Mouse (Mus musculus): ENCODE data around the gene Timeless. TPM values are rescaled to one million over a fixed set of nuclear protein-coding genes. Genes with fewer than 3 reads are reported as not detected.

Gene Timeless
- polyA plus RNA-seq, 1 experiment from 2014 or later, result 58.7 TPM

DNA sequence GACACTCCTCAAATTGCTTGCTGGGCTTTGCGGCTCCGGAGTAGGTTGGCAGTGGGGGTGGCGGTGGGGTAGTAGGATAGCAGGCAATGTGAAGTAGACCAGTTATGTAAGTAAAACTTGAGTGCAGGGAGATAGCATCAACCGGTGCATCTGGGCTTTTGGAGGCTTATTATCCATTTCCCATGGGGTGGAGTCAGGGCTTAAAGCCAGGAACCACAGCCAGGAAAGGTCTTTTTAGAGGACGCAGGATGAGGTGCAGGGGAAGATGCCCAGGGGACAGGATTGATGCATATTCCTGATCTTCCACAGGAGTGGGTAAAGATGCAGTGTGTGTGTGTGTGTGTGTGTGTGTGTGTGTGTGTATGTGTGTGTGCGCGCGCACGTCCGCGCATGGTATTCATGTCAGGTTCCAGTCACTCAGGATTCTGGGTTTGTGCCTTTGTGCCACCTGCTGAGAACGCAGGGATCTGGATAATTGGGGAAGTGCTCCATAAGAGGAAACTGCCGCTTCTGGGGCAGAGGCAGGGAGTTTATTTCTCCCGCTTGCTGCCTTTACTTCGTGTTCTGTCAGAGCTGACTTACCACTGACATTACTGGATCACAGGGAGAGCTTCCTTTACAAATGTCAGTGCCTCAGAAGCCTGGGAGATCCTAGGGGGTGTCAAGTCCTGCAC, 6.1 kb downstream of the Timeless start:
- Histone ChIP-seq H3K9me3 (ENCODE audit: control insufficient read depth, low read length) (no peaks in the 10 kb centered on the region), H3K4me3 (ENCODE audit: low read depth, low read length) (no peak overlapping the region), H3K4me1 (ENCODE audit: control insufficient read depth, insufficient read depth, low read length) (no peaks in the 10 kb centered on the region; the same call in 1 of the 2 replicates), H3K4me2 (ENCODE audit: low read depth) (no peak overlapping the region), H3K9ac (ENCODE audit: low read length) (no peak overlapping the region), H3K27ac (ENCODE audit: low read depth, low read length) (no peak overlapping the region), H3K36me3 (ENCODE audit: control insufficient read depth, insufficient read depth, low read length) (peaks cover 8% of the 10 kb centered on the region), H3K27me3 (ENCODE audit: control insufficient read depth, insufficient read depth, low read length) (no peaks in the 10 kb centered on the region)
- ATAC-seq (ENCODE audit: insufficient read depth, low FRiP score, low TSS enrichment) (no peak), DNase-seq (ENCODE audit: low spot score) (no peak)
- 93% methylated on average over 15 of the region's 15 CpGs for WGBS

DNA sequence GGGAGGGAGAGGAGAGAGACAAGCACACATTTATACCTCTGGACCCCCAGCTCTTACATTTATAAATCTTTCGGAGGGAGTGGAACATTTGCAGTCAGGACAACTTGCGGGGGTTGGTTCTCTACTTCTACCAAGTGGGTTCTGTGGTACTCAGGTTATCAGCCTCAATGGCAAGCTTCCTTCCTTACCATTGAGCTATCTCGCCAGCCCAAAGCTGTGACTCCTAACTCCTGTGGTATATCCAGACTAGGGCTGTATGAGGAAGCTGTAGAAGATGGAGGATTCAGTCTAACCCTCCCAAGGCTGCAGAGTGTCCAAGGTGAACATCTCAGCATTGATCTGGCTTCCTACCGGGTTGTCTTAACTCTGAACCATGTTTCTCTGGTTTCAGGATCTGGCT, 7.3 kb downstream of the Timeless start:
- DNase-seq (ENCODE audit: low spot score) (no peak), ATAC-seq (ENCODE audit: insufficient read depth, low FRiP score, low TSS enrichment) (no peak)
- H3K27ac ChIP-seq (ENCODE audit: low read depth, low read length), result no peak overlapping the region
- H3K9me3 ChIP-seq (ENCODE audit: control insufficient read depth, low read length), result no peaks in the 10 kb centered on the region
- no peaks in the 10 kb centered on the region for H3K4me1 ChIP-seq (ENCODE audit: control insufficient read depth, insufficient read depth, low read length)
- H3K4me2 ChIP-seq (ENCODE audit: low read depth), result no peak overlapping the region
- H3K9ac ChIP-seq (ENCODE audit: low read length), result no peak overlapping the region
- no peaks in the 10 kb centered on the region for H3K27me3 ChIP-seq (ENCODE audit: control insufficient read depth, insufficient read depth, low read length)
- peaks cover 11% of the 10 kb centered on the region for H3K36me3 ChIP-seq (ENCODE audit: control insufficient read depth, insufficient read depth, low read length)
- 93% methylated on average over 4 of the region's 4 CpGs for WGBS
- no peak overlapping the region for H3K4me3 ChIP-seq (ENCODE audit: low read depth, low read length)

DNA sequence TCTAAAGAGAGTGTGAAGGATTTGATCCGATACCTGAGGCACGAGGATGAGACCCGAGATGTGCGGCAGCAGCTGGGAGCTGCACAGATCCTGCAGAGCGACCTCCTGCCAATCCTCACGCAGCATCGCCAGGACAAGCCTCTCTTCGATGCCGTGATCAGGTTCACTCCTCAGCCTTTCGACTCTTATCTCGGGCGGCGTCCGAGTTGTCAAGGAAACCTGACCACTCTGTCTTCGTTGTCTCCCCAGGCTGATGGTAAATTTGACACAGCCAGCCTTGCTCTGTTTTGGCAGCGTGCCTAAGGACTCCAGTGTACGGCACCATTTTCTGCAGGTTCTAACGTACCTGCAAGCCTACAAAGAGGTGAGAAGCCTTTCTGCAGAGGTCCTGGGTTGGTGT, 8.3 kb downstream of the Timeless start:
- WGBS, result 96% methylated on average over 18 of the region's 18 CpGs
- DNase-seq (ENCODE audit: low spot score) (no peak), ATAC-seq (ENCODE audit: insufficient read depth, low FRiP score, low TSS enrichment) (no peak)
- no peak overlapping the region for H3K4me3 ChIP-seq (ENCODE audit: low read depth, low read length)
- peaks cover 15% of the 10 kb centered on the region for H3K36me3 ChIP-seq (ENCODE audit: control insufficient read depth, insufficient read depth, low read length)
- no peak overlapping the region for H3K27ac ChIP-seq (ENCODE audit: low read depth, low read length)
- H3K9me3 ChIP-seq (ENCODE audit: control insufficient read depth, low read length), result no peaks in the 10 kb centered on the region
- no peaks in the 10 kb centered on the region for H3K4me1 ChIP-seq (ENCODE audit: control insufficient read depth, insufficient read depth, low read length)
- H3K9ac ChIP-seq (ENCODE audit: low read length), result no peak overlapping the region
- H3K4me2 ChIP-seq (ENCODE audit: low read depth), result no peak overlapping the region
- H3K27me3 ChIP-seq (ENCODE audit: control insufficient read depth, insufficient read depth, low read length), result no peaks in the 10 kb centered on the region

DNA sequence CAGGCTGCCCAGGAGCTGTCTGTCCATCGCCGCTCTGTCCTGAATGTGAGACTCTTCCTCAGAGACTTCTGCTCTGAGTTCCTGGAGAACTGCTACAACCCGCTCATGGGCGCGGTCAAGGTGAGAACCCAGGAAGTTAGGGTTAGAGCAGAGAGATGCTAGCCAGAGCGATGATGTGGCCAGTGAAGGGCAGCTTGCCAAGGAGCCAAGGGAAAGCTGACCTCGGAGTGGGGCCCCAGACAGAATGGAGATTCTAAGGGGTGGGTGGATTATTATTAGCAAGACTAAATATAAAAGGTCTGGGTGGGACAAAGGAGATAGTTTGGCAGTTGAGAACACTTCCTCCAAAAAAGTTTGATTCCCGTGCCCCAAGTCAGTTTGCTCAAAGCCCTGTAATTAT, 11.4 kb downstream of the Timeless start:
- WGBS, result 97% methylated on average over 8 of the region's 8 CpGs
- Histone ChIP-seq H3K4me1 (ENCODE audit: control insufficient read depth, insufficient read depth, low read length) (no peaks in the 10 kb centered on the region), H3K9ac (ENCODE audit: low read length) (no peak overlapping the region), H3K36me3 (ENCODE audit: control insufficient read depth, insufficient read depth, low read length) (peaks cover 25% of the 10 kb centered on the region), H3K4me2 (ENCODE audit: low read depth) (no peak overlapping the region), H3K4me3 (ENCODE audit: low read depth, low read length) (no peak overlapping the region), H3K27ac (ENCODE audit: low read depth, low read length) (no peak overlapping the region), H3K9me3 (ENCODE audit: control insufficient read depth, low read length) (no peaks in the 10 kb centered on the region), H3K27me3 (ENCODE audit: control insufficient read depth, insufficient read depth, low read length) (no peaks in the 10 kb centered on the region)
- DNase-seq (ENCODE audit: low spot score) (no peak), ATAC-seq (ENCODE audit: insufficient read depth, low FRiP score, low TSS enrichment) (no peak)

DNA sequence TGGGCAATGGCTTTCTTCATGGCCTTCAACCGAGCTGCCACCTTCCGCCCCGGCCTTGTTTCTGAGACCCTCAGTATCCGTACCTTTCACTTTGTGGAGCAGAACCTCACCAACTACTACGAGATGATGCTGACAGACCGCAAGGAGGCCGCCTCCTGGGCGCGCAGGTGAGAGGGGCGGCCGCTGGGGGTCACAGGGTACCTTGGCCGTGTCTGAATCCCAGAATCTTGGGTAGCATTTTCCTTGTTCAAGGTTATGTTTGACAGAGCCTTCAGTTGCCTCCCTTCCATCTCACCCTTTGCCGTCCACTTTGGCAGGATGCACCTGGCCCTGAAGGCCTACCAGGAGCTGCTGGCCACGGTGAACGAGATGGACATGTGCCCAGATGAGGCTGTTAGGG, 12.3 kb downstream of the Timeless start:
- H3K4me3 ChIP-seq (ENCODE audit: low read depth, low read length), result no peak overlapping the region
- H3K36me3 ChIP-seq (ENCODE audit: control insufficient read depth, insufficient read depth, low read length), result peaks cover 28% of the 10 kb centered on the region
- no peak for DNase-seq (ENCODE audit: low spot score)
- H3K27me3 ChIP-seq (ENCODE audit: control insufficient read depth, insufficient read depth, low read length), result no peaks in the 10 kb centered on the region
- H3K9me3 ChIP-seq (ENCODE audit: control insufficient read depth, low read length), result no peaks in the 10 kb centered on the region
- no peaks in the 10 kb centered on the region for H3K4me1 ChIP-seq (ENCODE audit: control insufficient read depth, insufficient read depth, low read length)
- no peak overlapping the region for H3K9ac ChIP-seq (ENCODE audit: low read length)
- H3K4me2 ChIP-seq (ENCODE audit: low read depth), result no peak overlapping the region
- no peak overlapping the region for H3K27ac ChIP-seq (ENCODE audit: low read depth, low read length)
- ATAC-seq (ENCODE audit: insufficient read depth, low FRiP score, low TSS enrichment), result no peak
- 96% methylated on average over 15 of the region's 15 CpGs for WGBS

DNA sequence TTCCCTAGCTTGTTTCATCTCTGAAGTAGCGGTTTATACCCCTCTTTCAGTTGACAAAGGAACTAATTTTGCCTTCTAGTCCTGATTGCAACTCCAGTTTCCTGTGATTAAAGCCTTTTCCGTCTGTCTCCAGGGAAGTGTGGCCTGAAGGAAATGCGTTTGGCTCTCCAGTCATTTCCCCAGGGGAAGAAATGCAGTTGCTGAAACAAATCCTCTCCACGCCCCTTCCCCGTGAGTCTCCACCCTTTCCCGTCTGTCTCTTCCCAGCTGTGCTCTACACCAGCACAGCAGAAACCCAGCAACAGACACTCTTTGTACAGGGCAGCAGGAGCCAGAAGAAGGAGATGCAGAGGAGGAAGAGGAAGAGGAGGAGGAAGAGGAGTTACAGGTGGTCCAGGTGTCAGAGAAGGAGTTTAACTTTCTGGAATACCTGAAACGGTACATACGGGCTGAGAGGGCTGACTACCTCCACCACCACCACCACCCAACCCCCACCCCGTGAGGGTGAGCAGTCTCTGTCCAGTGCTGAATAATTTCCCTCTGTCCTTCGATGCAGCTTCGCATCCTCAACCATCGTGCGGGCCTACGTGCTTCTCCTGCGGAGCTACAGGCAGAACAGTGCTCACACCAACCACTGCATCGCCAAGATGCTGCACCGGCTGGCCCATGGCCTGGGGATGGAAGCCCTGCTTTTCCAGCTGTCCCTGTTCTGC, 15.3 kb downstream of the Timeless start:
- DNase-seq (ENCODE audit: low spot score), result no peak
- Histone ChIP-seq H3K4me3 (ENCODE audit: low read depth, low read length) (no peak overlapping the region), H3K4me2 (ENCODE audit: low read depth) (no peak overlapping the region), H3K27ac (ENCODE audit: low read depth, low read length) (0 out of 2 replicates have a peak overlapping the region, but pooled peaks have one; percentile 17), H3K27me3 (ENCODE audit: control insufficient read depth, insufficient read depth, low read length) (no peaks in the 10 kb centered on the region), H3K36me3 (ENCODE audit: control insufficient read depth, insufficient read depth, low read length) (peaks cover 51% of the 10 kb centered on the region), H3K9me3 (ENCODE audit: control insufficient read depth, low read length) (no peaks in the 10 kb centered on the region), H3K9ac (ENCODE audit: low read length) (no peak overlapping the region), H3K4me1 (ENCODE audit: control insufficient read depth, insufficient read depth, low read length) (no peaks in the 10 kb centered on the region)
- no peak for ATAC-seq (ENCODE audit: insufficient read depth, low FRiP score, low TSS enrichment)
- WGBS, result 84% methylated on average over 17 of the region's 17 CpGs

DNA sequence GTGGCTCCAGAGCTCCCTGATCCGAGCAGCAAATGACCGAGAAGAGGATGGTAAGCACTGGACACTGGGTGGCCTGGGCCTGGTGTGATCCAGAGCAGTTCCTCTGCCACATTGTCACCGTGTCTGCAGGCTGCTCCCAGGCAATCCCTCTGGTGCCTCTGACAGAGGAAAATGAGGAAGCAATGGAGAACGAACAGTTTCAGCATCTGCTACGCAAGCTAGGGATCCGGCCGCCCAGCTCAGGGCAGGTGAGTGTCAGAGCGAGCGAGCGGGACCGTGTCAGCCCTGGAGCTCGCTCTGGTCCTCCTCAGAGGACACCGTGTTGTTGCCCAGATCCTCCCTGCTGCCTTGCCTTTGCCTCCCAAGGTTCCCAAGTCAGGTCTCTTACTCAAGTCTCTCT, 18.7 kb downstream of the Timeless start:
- Histone ChIP-seq H3K9me3 (ENCODE audit: control insufficient read depth, low read length) (no peaks in the 10 kb centered on the region), H3K9ac (ENCODE audit: low read length) (no peak overlapping the region), H3K4me3 (ENCODE audit: low read depth, low read length) (no peak overlapping the region), H3K27me3 (ENCODE audit: control insufficient read depth, insufficient read depth, low read length) (no peaks in the 10 kb centered on the region), H3K4me1 (ENCODE audit: control insufficient read depth, insufficient read depth, low read length) (no peaks in the 10 kb centered on the region), H3K27ac (ENCODE audit: low read depth, low read length) (no peak overlapping the region), H3K36me3 (ENCODE audit: control insufficient read depth, insufficient read depth, low read length) (peaks cover 46% of the 10 kb centered on the region), H3K4me2 (ENCODE audit: low read depth) (no peak overlapping the region)
- DNase-seq (ENCODE audit: low spot score) (no peak), ATAC-seq (ENCODE audit: insufficient read depth, low FRiP score, low TSS enrichment) (no peak)
- 92% methylated on average over 13 of the region's 13 CpGs for WGBS

DNA sequence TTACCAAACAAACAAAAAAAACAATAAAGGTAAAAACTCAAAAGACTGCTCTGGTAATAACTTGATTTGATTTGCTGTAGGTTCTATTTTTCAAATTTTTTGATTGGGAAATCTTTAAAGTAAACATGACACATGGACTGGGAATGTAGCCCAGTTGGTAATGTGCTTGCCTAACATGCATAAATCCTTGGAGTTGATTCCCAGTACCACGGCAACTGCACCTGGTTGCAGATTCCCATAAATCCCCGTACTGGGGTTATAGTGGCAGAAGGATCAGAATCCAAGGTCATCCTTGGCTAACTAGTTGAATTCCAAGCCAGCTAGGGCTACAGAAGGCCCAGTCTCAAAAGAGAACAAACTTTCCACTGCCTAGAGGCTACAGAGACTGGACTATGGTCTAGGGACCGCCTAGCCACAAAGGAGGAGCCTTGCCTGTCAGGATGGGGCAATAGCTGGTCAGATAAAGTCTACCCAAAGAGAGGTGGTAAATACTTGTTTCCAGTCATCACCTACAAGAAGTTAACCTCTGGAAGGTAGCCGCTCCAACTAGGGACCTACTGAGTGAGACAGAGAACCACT, 21.9 kb downstream of the Timeless start, which contains the start of gene Apon:
Gene Apon, plus strand, starts transcription at position 420 of the 579 bp plus-strand sequence.
- 90% methylated on average over 4 of the region's 4 CpGs for WGBS
- ATAC-seq (ENCODE audit: insufficient read depth, low FRiP score, low TSS enrichment) (no peak), DNase-seq (ENCODE audit: low spot score) (no peak)
- no peaks in the 10 kb centered on the region for H3K27me3 ChIP-seq (ENCODE audit: control insufficient read depth, insufficient read depth, low read length)
- H3K4me3 ChIP-seq (ENCODE audit: low read depth, low read length), result no peak within 1 kb of the TSS
- no peaks in the 10 kb centered on the region for H3K4me1 ChIP-seq (ENCODE audit: control insufficient read depth, insufficient read depth, low read length)
- H3K9ac ChIP-seq (ENCODE audit: low read length), result no peak within 1 kb of the TSS
- H3K36me3 ChIP-seq (ENCODE audit: control insufficient read depth, insufficient read depth, low read length), result peaks cover 33% of the 10 kb centered on the region
- no peak within 1 kb of the TSS for H3K27ac ChIP-seq (ENCODE audit: low read depth, low read length)
- H3K9me3 ChIP-seq (ENCODE audit: control insufficient read depth, low read length), result no peaks in the 10 kb centered on the region
- no peak within 1 kb of the TSS for H3K4me2 ChIP-seq (ENCODE audit: low read depth)

DNA sequence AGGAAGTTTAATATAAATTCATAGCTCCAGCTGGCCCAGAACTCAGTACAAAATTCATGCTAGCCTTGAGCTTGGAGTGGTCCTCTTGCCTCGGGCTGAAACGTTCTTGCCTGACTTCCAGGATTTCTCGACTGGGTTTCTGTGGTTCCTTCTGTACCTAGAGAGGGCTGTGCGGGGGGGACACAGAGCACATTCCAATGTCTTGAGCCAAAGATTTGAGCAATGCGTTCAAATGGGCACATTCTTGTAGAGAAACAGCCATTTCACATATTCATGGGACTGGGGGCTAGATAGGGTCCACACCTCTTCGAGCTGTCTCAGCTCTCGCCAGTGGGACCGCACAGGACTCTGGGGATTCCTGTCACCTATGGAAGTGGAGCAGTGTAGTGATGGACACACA, 24.1 kb downstream of the Timeless start:
- Histone ChIP-seq H3K9me3 (ENCODE audit: control insufficient read depth, low read length) (no peaks in the 10 kb centered on the region), H3K27ac (ENCODE audit: low read depth, low read length) (no peak overlapping the region), H3K4me2 (ENCODE audit: low read depth) (no peak overlapping the region), H3K27me3 (ENCODE audit: control insufficient read depth, insufficient read depth, low read length) (no peaks in the 10 kb centered on the region), H3K9ac (ENCODE audit: low read length) (no peak overlapping the region), H3K36me3 (ENCODE audit: control insufficient read depth, insufficient read depth, low read length) (peaks cover 16% of the 10 kb centered on the region), H3K4me1 (ENCODE audit: control insufficient read depth, insufficient read depth, low read length) (no peaks in the 10 kb centered on the region), H3K4me3 (ENCODE audit: low read depth, low read length) (no peak overlapping the region)
- no peak for DNase-seq (ENCODE audit: low spot score)
- ATAC-seq (ENCODE audit: insufficient read depth, low FRiP score, low TSS enrichment), result no peak
- WGBS, result 91% methylated on average over 8 of the region's 8 CpGs

All from neural tube, embryonic 11.5 days (tissue).